18 mouse cellular contexts compared by ENCODE assay signal in the genomic region with DNA sequence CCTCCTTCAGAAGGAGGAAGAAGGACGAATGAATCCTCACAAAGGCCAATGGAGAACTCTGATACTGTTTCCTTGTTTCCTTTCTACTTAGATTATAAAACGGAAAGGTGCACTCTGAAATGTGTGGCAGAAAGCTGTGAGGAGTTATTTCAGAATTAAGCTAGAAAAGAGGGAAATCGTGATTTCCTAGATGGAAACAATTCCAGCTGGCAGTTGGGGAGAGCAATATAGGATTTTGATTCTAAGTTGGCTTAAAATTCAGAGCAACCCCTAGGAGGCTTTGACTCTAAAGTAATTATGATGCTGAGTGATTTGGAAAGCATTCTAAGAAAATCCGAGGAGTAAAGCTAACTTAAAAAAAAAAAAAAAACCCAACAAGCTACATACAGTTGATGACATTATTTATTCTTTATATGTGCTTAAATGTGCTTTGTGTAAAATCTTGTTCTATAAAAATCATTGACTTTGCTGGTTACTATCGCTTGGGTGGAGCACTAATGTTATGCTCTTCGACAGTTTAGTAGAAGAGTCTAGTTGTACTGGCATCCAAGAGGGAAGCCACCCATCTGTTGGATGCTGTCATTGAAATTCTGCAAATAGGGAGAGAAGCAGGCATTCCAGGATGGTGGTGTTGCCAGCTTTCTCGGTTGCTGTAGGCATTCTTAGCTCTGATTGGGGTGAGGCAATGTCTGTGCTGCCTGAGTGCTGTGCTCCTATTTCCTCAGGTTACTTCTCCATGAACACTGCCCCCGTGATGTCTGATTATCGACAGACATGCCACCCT.
DNase-seq lines count a peak whose midpoint lies in the region; ATAC-seq lines count a peak whose summit lies in the region.
"Had no signal": no experiment of that assay in that cellular context is flagged by ENCODE, and none has a peak within 500 bp of the region (broad histone marks: within the 10 kb centered on the region; RNA-seq: fewer than 3 reads in every experiment).

No protein-coding gene starts in this region.

- H3K4me2 ChIP-seq in heart, embryonic 11.5 days, result no peak overlapping the region
- H3K4me2 ChIP-seq: embryonic facial prominence, embryonic 15.5 days; hindbrain, embryonic 12.5 days; limb, embryonic 12.5 days; midbrain, embryonic 15.5 days had no signal

- H3K4me1 ChIP-seq in heart, embryonic 11.5 days (ENCODE audit: control insufficient read depth, insufficient read depth, low read length), result no peaks in the 10 kb centered on the region
- H3K4me1 ChIP-seq: hindbrain, embryonic 12.5 days; midbrain, embryonic 15.5 days had no signal

- H3K36me3 ChIP-seq in heart, embryonic 11.5 days (ENCODE audit: control insufficient read depth, insufficient read depth, low read length), result no peaks in the 10 kb centered on the region
- H3K36me3 ChIP-seq: embryonic facial prominence, embryonic 15.5 days; hindbrain, embryonic 12.5 days; limb, embryonic 12.5 days; midbrain, embryonic 15.5 days had no signal

- no peak for ATAC-seq in heart, embryonic 11.5 days (replicated peaks; ENCODE audit: insufficient number of reproducible peaks, low FRiP score, low TSS enrichment)
- ATAC-seq: intestine, postnatal 0 days; midbrain, embryonic 15.5 days had no signal

- H3K27ac ChIP-seq in heart, embryonic 11.5 days (ENCODE audit: low read depth, low read length), result no peak overlapping the region
- H3K27ac ChIP-seq: embryonic facial prominence, embryonic 15.5 days; hindbrain, embryonic 12.5 days; limb, embryonic 12.5 days; midbrain, embryonic 15.5 days had no signal

- no peak overlapping the region for H3K4me3 ChIP-seq in heart, embryonic 11.5 days (ENCODE audit: low read depth, low read length)
- H3K4me3 ChIP-seq: embryonic facial prominence, embryonic 15.5 days; hindbrain, embryonic 12.5 days; limb, embryonic 12.5 days; midbrain, embryonic 15.5 days had no signal

- WGBS in heart, embryonic 11.5 days (ENCODE audit: insufficient replicate concordance), result 74% methylated on average over 9 of the region's 9 CpGs

- no peaks in the 10 kb centered on the region for H3K9me3 ChIP-seq in heart, embryonic 11.5 days (replicated peaks; ENCODE audit: control insufficient read depth, low read length)
- H3K9me3 ChIP-seq: embryonic facial prominence, embryonic 15.5 days; hindbrain, embryonic 12.5 days; limb, embryonic 12.5 days; midbrain, embryonic 15.5 days had no signal

- H3K27me3 ChIP-seq in heart, embryonic 11.5 days (ENCODE audit: control insufficient read depth, insufficient read depth, low read length), result no peaks in the 10 kb centered on the region
- H3K27me3 ChIP-seq: hindbrain, embryonic 12.5 days; limb, embryonic 12.5 days; midbrain, embryonic 15.5 days had no signal

- no peak overlapping the region for H3K9ac ChIP-seq in heart, embryonic 11.5 days (ENCODE audit: low read depth, low read length)
- H3K9ac ChIP-seq: embryonic facial prominence, embryonic 15.5 days; hindbrain, embryonic 12.5 days; limb, embryonic 12.5 days; midbrain, embryonic 15.5 days had no signal

- DNase-seq in heart, adult 11 months, result peak; percentile 55
- no peak for DNase-seq in heart, adult 8-10 months (ENCODE audit: low spot score)
- DNase-seq in brain, embryonic 18.5 days (ENCODE audit: low read depth, low spot score), result peak; percentile 54
- peak; percentile 11 to 62 for DNase-seq in frontal cortex, postnatal 36 days (ENCODE audit: low spot score in 2 of 2)
- peak; percentile 15 to 17 for DNase-seq in right cerebral cortex, adult 2 months (ENCODE audit: low spot score in 2 of 2)
- no peak for DNase-seq in urinary bladder, adult 18-20 months (ENCODE audit: low spot score in 2 of 2)
- DNase-seq: adrenal gland, postnatal 25 days; cerebellum, adult 11 months; gastrocnemius, postnatal 10 days; kidney, postnatal 14 days; lung, postnatal 36 days; thymus, adult 2 months had no signal

Comparison
In these comparisons a context has a peak if more than half of its experiments do, and no peak if none do; other contexts are left out.
1. DNase-seq: peak in heart, adult 11 months (single experiment), brain, embryonic 18.5 days (single experiment), frontal cortex, postnatal 36 days (2 of 2) and right cerebral cortex, adult 2 months (2 of 2); none in heart, adult 8-10 months (single experiment) and urinary bladder, adult 18-20 months (0 of 2).